Mouse (Mus musculus) neural tube, embryonic 12.5 days (tissue): ENCODE measurements at regions not wholly inside any gene's neighbourhood (a gene's known extent, or its start where the extent isn't known, plus 50 kb on each side); places are given as distances from the start of the nearest gene placed in this dataset.
A peak's percentile ranks its signal among the peaks of the same experiment; 100 is the strongest.

Experiments used
- ATAC-seq: fragments of 200-750 bp; cut with Nextera tagmentation; 2 replicates; pipeline ENCODE4 v1.8.0; 2017; ENCODE audit warnings: low read depth, mild to moderate bottlenecking, moderate TSS enrichment, moderate library complexity; ENCODE audit not compliant: low FRiP score
- H3K27ac ChIP-seq: fragments of 300-500 bp; sonication (generic); 2 replicates; pipeline ENCODE4 v1.5.1; 2016
- H3K27me3 ChIP-seq: fragments of 300-500 bp; sonication (generic); replicated peaks from 2 replicates; pipeline ENCODE4 v1.6.1; 2016; ENCODE audit warnings: mild to moderate bottlenecking
- H3K36me3 ChIP-seq: fragments of 300-500 bp; sonication (generic); 2 replicates; pipeline ENCODE4 v1.6.1; 2016; ENCODE audit warnings: mild to moderate bottlenecking
- H3K4me1 ChIP-seq: fragments of 300-500 bp; sonication (generic); 2 replicates; pipeline ENCODE4 v1.6.1; 2016
- H3K4me2 ChIP-seq: fragments of 300-500 bp; sonication (generic); replicated peaks from 2 replicates; pipeline ENCODE4 v1.6.1; 2016; ENCODE audit warnings: mild to moderate bottlenecking
- H3K4me3 ChIP-seq: fragments of 300-500 bp; sonication (generic); 2 replicates; pipeline ENCODE4 v1.5.1; 2016
- H3K9ac ChIP-seq: fragments of 300-500 bp; sonication (generic); 2 replicates; pipeline ENCODE4 v1.6.1; 2016; ENCODE audit warnings: mild to moderate bottlenecking
- H3K9me3 ChIP-seq: fragments of 300-500 bp; sonication (generic); 2 replicates; pipeline ENCODE4 v1.6.1; 2016; ENCODE audit warnings: mild to moderate bottlenecking
- WGBS: fragments of 180-500 bp; shearing (Covaris S2); methylation state at CpG from one replicate; pipeline ENCODE4 v1.1.7; 2016; 5-methylcytosine and 5-hydroxymethylcytosine counted together

DNA sequence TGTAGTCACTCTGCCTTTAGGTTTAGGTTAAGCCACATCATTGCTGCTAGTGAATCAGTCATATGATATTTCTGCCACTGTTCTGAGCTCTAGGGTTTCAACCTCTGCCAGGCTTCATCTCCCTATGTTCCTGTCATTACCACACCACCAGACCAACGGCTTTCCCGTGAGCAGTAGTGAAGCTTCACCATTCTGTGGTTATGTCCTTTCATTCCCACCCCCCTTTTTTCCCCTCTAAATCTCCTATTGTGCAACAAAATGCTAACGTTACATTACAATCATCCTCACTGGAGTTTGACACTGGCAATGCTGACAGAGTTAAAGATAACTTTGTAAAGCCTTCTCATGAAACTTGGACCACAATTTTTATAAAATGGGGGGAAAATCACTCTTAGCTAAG lies 358.1 kb upstream of the Tle4 start:
- Histone ChIP-seq H3K4me3 (no peak overlapping the region), H3K27me3 (no peaks in the 10 kb centered on the region), H3K4me2 (no peak overlapping the region), H3K4me1 (no peaks in the 10 kb centered on the region), H3K9me3 (no peaks in the 10 kb centered on the region), H3K27ac (no peak overlapping the region), H3K9ac (no peak overlapping the region), H3K36me3 (no peaks in the 10 kb centered on the region)
- 19% methylated on average over 3 of the region's 3 CpGs for WGBS
- ATAC-seq, result no peak

DNA sequence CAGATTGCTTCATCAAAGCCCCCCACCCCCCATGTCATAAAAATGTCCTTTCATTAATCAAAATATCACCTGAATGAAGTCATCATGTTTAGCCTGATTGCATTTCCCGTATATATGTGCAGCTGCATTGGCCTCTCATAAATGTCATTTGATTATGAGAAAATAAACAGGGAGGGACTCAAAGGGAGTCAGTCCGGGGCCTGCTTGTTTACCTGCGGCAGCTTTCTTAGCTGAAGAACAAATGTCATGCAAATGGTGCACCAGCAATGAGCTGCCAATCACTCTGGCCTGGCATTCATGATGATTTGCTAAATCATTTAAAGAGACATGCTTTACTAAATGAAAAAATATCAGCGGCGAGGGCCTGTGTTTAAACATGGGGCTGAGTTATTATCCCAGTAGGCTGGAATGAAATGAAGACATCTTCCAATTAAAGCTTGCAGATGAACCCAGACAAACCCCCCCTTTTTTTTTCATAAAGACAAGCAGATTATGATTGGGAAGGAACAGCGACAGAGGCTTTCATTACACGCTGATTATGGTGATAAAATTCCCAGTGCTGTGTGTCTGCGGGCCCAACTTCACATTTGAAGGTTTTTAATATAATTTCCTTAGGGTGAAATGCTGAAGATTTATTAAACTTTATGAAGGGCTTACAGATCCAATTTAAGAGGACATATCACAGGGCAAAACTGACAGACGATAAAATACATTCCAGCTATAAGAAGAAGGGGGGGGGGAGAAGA lies 342.5 kb upstream of the Tle4 start:
- Histone ChIP-seq H3K36me3 (no peaks in the 10 kb centered on the region), H3K9me3 (no peaks in the 10 kb centered on the region), H3K4me3 (no peak overlapping the region), H3K27me3 (no peaks in the 10 kb centered on the region), H3K27ac (no peak overlapping the region), H3K4me2 (no peak overlapping the region), H3K4me1 (no peaks in the 10 kb centered on the region), H3K9ac (no peak overlapping the region)
- WGBS, result 73% methylated on average over 9 of the region's 9 CpGs
- ATAC-seq, result no peak

DNA sequence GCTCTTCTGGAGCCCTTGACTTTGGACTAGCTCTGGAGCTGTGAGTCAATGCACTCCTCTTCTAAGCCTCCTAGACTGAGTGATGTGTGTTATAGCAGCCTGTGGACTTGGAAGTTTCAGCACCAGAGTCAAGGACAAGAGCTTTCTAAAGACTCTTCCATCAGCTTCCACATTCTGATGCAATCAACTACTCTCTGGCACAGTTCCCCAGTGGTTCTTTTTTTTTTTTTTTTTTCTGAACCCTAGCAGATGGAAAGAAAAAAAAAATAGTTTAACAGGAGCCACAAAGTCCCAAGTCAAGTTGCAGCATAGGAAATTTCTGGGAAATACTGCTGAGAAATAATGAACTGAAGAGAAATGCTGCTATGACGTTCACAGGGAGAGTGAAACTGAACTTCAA lies 324.4 kb upstream of the Tle4 start:
- no peak for ATAC-seq
- Histone ChIP-seq H3K4me3 (no peak overlapping the region), H3K9ac (no peak overlapping the region), H3K27ac (no peak overlapping the region), H3K9me3 (no peaks in the 10 kb centered on the region), H3K4me1 (no peaks in the 10 kb centered on the region), H3K27me3 (no peaks in the 10 kb centered on the region), H3K36me3 (no peaks in the 10 kb centered on the region), H3K4me2 (no peak overlapping the region)
- 73% methylated on average over 1 of the region's 1 CpGs for whole genome bisulfite sequencing

DNA sequence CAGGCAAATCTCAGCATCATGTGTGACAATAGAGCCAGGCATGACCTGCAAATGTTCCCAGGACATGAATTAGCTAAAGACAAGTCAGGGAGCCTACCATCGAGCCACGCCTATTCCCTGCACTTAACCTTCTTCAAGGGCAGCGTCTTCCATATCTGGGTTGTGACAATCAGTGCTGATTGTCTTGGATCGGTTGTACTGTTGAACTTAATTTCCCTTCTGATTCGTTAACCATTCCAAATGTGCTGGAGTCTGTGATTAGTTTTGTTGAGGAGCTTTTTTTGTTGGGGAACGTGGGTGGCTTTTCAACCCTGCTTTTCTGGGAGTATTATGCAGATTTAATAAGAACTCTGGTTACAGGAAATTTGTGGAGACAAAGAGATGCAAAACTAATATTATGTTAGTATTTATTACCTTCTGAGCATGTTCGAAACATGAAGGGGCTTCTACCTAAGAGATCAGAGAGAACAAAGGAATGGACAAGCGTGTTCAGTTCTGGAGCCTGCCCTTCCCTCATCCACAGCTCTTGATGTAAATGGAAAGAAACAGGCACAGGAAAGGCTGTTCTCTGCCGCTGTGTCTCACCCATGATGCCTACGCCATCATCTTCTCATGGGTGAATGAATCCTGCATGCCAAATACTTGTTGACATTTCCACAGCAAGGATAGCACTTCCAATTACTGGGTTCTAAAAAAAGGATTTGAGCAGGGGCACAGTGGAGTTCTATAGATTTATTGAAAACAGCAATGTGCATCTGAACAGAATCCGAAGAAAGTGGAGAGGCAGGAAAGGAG lies 313.4 kb upstream of the Tle4 start:
- H3K27me3 ChIP-seq, result no peaks in the 10 kb centered on the region
- no peak overlapping the region for H3K27ac ChIP-seq
- ATAC-seq, result no peak
- no peak overlapping the region for H3K4me3 ChIP-seq
- 93% methylated on average over 11 of the region's 11 CpGs for WGBS
- H3K9me3 ChIP-seq, result no peaks in the 10 kb centered on the region
- H3K36me3 ChIP-seq, result no peaks in the 10 kb centered on the region
- no peak overlapping the region for H3K4me2 ChIP-seq
- H3K4me1 ChIP-seq, result no peaks in the 10 kb centered on the region
- H3K9ac ChIP-seq, result no peak overlapping the region

DNA sequence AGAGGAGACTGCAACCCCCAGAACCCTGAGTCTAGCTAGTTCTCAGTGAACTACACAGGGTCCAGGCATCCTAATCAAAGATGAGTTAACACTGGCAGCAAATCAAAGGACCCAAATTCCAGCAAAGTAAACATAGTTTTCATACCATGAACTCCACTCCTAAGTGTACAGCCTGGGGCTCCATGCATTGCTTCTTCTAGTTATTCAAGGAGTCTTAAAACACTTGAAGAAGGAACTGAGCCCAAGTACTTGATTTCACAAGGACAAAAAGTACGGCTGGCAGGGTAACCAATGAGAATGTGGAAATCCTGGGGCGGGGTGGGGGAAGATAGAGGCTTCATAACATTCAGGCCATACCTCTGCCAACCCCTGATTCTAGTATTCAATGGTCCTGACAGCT lies 297.0 kb upstream of the Tle4 start:
- H3K4me3 ChIP-seq, result no peak overlapping the region
- no peaks in the 10 kb centered on the region for H3K9me3 ChIP-seq
- H3K4me2 ChIP-seq, result no peak overlapping the region
- no peak overlapping the region for H3K27ac ChIP-seq
- peaks cover 29% of the 10 kb centered on the region for H3K27me3 ChIP-seq
- H3K4me1 ChIP-seq, result peaks cover 19% of the 10 kb centered on the region
- no peak overlapping the region for H3K9ac ChIP-seq
- ATAC-seq, result no peak
- no peaks in the 10 kb centered on the region for H3K36me3 ChIP-seq
- 90% methylated on average over 2 of the region's 2 CpGs for WGBS

DNA sequence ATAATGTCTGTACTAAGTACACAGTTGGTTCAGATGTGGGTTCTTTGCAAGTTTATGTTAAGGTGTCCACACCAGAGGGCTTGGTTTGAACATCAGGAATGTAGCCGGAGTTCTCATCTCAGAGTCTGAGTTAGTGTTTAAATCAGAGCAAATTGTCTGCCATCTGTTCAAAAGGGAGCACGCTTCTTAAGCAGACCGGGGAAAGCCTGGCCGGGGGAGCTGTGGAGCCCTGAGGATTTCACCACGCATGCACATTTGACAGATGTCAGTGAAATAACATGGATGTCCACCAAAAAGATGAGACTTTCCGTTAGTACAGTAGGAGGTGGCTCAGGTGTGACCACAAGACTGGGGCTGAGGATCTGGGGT lies 294.5 kb upstream of the Tle4 start:
- H3K9me3 ChIP-seq, result no peaks in the 10 kb centered on the region
- no peak overlapping the region for H3K4me3 ChIP-seq
- WGBS, result 11% methylated on average over 6 of the region's 6 CpGs
- H3K36me3 ChIP-seq, result no peaks in the 10 kb centered on the region
- H3K27ac ChIP-seq, result no peak overlapping the region
- peaks cover 32% of the 10 kb centered on the region for H3K4me1 ChIP-seq
- peak overlapping the region; percentile 48 for H3K4me2 ChIP-seq
- ATAC-seq, result no peak
- H3K9ac ChIP-seq, result no peak overlapping the region
- H3K27me3 ChIP-seq, result peaks cover 33% of the 10 kb centered on the region

DNA sequence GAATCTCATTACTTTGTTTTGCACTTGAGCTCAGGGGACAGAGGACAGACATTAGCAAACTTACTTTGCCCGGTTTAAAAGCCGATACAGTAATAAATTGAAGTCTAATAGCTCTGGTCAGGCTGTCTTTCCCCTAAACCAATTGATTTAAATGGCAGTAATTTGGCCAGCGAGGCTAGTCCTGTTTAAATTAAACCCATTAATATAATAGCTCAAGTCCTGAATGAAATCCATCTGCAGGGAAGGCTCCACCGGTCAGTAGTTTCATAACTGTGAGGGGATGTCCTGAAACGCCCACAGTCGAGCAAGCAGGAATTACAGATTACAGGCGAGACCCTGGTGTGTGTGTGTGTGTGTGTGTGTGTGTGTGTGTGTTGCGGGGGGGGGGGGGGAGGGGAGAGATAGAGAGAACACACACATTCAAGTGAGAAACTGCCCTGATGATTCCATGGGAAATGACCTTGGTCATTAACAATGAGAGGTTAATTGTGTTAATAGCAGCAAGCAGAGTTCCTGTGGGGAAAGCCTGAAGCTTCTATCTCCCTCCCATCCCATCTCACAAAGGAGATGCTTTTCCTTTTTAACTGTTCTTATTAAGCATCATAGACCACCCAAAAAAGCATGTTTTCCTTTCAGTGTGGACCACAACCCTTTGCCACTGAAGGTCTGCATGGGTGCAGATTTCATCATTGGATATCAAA lies 294.0 kb upstream of the Tle4 start:
- H3K4me3 ChIP-seq, result no peak overlapping the region
- H3K27ac ChIP-seq, result no peak overlapping the region
- ATAC-seq, result no peak
- H3K36me3 ChIP-seq, result no peaks in the 10 kb centered on the region
- no peak overlapping the region for H3K9ac ChIP-seq
- peaks cover 32% of the 10 kb centered on the region for H3K27me3 ChIP-seq
- H3K4me2 ChIP-seq, result peak overlapping the region; percentile 48
- peaks cover 32% of the 10 kb centered on the region for H3K4me1 ChIP-seq
- 5% methylated on average over 7 of the region's 8 CpGs for WGBS
- H3K9me3 ChIP-seq, result no peaks in the 10 kb centered on the region

DNA sequence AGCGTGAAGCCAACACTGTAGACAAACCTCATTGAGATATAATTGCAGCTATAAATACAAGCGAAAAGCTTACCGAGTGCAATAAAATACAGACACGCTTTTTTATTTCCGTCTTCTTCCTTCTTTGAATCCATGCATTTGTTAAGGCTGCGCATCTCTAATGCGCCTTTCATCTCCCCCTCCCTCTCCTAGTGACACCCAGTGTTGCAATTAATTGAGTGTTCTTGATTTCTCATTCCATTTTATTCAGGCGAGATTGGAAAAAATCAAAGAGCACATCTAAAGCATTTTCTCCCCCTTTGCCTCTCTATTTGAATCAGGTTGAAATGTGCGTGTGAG lies 293.2 kb upstream of the Tle4 start:
- Histone ChIP-seq H3K4me2 (peak overlapping the region; percentile 48), H3K36me3 (no peaks in the 10 kb centered on the region), H3K4me1 (peaks cover 32% of the 10 kb centered on the region), H3K9ac (no peak overlapping the region), H3K4me3 (no peak overlapping the region), H3K27me3 (peaks cover 33% of the 10 kb centered on the region), H3K27ac (no peak overlapping the region), H3K9me3 (no peaks in the 10 kb centered on the region)
- ATAC-seq, result no peak
- WGBS, result 0% methylated on average over 9 of the region's 9 CpGs

DNA sequence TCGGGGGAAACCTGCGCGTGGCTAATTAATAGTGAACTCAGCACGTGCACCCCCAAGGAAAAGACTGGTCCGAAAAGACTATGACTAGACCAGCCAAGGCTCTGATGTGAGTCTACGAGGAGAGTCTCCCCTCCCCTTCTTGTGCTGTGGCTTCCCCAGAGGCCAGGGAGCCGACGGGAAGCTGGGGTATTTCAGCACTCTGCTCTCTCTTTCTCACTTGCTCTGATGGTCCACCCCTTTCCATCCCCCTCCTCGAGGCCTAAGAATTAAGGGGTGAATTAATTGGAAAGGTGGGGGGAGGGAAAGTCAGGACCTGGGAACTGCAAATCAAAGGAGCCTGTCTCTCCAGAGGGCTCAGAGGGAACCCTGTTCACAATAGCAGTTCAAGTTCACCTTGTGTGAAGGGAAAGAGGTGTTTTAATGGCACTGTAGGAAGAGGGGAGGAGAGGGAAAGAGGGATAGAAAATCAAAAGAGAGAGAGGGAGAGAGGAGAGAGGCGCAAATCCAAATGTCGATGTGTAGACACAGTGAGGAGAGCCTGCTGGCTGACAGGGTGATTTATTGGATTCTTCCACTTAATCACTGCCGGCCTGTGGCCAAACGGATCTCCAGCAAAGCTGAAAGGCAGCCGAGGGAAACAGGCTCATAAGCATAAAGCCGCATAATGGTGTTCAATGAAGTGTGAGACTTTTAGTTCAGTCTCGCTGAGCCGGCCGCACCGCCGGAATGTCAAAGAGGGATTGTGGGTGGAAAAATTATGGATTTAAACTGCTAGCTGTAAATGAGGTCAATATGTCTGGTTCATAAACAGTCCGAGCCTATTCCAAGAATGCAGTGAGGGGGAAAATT lies 292.6 kb upstream of the Tle4 start:
- Histone ChIP-seq H3K9ac (no peak overlapping the region), H3K27me3 (peaks cover 32% of the 10 kb centered on the region), H3K36me3 (no peaks in the 10 kb centered on the region), H3K4me3 (no peak overlapping the region), H3K27ac (peak overlapping the region; percentile 53; the same call in 1 of the 2 replicates), H3K4me2 (peak overlapping the region; percentile 48), H3K9me3 (no peaks in the 10 kb centered on the region), H3K4me1 (peaks cover 32% of the 10 kb centered on the region)
- under 1% methylated on average over 21 of the region's 21 CpGs for WGBS
- ATAC-seq, result peak; percentile 93

DNA sequence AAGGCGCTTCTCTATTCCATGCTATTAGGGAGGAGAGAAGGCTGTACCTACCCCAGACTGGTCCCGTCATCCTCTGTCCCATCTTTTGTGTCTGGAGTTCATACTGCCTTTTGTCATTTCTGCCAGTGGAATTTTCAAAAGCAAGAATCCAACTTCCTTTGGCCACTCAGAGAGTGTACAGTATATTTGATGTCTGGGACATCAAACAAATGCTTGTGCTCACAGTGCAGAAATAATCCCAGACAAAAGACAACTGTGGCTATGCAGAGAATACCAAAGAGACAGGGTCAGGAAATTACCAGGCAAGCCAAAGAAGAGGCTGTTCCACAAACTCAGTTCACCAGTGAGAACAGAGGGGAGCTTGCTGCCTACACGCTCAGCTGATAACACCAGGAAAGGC lies 291.9 kb upstream of the Tle4 start:
- Histone ChIP-seq H3K4me1 (peaks cover 34% of the 10 kb centered on the region), H3K4me3 (no peak overlapping the region)

DNA sequence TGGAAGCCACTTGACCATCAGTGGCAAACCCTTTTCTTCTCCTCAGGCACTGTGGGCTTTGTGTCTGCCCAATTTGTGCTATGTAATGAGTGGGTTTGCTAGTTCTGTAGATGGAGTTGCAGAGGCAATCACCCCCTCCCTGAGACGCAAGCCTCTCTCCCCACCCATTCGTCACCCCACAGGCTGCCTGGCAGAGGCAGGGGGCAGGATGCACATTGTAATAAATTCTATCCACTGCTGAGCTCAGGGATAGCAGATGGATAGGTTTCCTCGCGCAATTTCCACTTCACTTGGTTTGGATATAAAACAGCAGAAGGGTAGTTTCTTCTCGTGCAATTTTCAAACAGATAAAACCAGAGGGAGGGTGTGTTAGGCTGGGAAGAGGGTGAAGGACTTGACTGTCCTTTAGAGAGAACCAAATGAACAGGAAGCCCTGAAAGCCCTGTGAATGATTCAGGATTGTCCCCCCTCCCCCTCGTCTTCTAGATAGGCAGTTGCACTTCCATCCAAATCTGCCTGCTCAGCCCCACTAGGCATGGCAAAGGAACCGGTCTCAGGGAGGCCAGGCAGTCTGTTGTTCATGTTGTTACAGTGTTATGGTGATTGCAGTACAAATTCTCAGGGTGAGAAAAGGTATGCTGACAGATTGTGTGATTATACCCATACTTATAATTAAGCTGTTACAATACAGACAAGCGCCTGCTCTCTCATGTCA lies 286.0 kb upstream of the Tle4 start:
- Histone ChIP-seq H3K27me3 (peaks cover 32% of the 10 kb centered on the region), H3K4me2 (0 out of 2 replicates have a peak overlapping the region, but pooled peaks have one; percentile 12), H3K4me1 (peaks cover 19% of the 10 kb centered on the region), H3K9me3 (no peaks in the 10 kb centered on the region), H3K36me3 (no peaks in the 10 kb centered on the region), H3K9ac (no peak overlapping the region), H3K4me3 (no peak overlapping the region), H3K27ac (no peak overlapping the region)
- 23% methylated on average over 8 of the region's 8 CpGs for whole genome bisulfite sequencing
- peak; percentile 61; the same call in 1 of the 2 replicates for ATAC-seq

More for the DNA sequence above, 291.9 kb upstream of the Tle4 start:
- Histone ChIP-seq H3K9me3 (no peaks in the 10 kb centered on the region), H3K27ac (peak overlapping the region; percentile 53; the same call in 1 of the 2 replicates), H3K4me2 (peak overlapping the region; percentile 48), H3K27me3 (peaks cover 31% of the 10 kb centered on the region), H3K36me3 (no peaks in the 10 kb centered on the region), H3K9ac (no peak overlapping the region)
- peak; percentile 8 for ATAC-seq
- 29% methylated on average over 3 of the region's 3 CpGs for WGBS
